Mouse (Mus musculus) neural tube, embryonic 14.5 days (tissue): ENCODE measurements around the gene Olfr1413. TPM values are rescaled to one million over a fixed set of nuclear protein-coding genes. Genes with fewer than 3 reads are reported as not detected.

ENCODE experiments used
- polyA plus RNA-seq: library from polyadenylated mRNA; unstranded; fragments of >200 nt; fragmentation: Nextera tagmentation; extraction: Ambion mirVana; gene quantifications from 2 replicates; pipeline ENCODE4 v1.2.1, GENCODE M21; 2014

Olfr1413 gene
- polyA plus RNA-seq, 1 experiment from 2014 or later: not detected

Other genes with a start within 250 kb of the Olfr1413 start
- 326 and 363 TPM in 2 replicates for gene Ndufa10, start 97.5 kb upstream of the Olfr1413 start, polyA plus RNA-seq
- gene Olfr1416, start 86.2 kb upstream of the Olfr1413 start, polyA plus RNA-seq: not detected in 2 replicates
- gene Olfr1415, start 75.2 kb upstream of the Olfr1413 start, polyA plus RNA-seq: not detected in 2 replicates
- not detected in 2 replicates for gene Olfr1414, start 52.7 kb upstream of the Olfr1413 start, polyA plus RNA-seq
- not detected in 2 replicates for gene Olfr1412, start 14.5 kb downstream of the Olfr1413 start, polyA plus RNA-seq
- gene Olfr1411, start 23.1 kb downstream of the Olfr1413 start, polyA plus RNA-seq: not detected in 2 replicates
- gene Olfr1410, start 34.5 kb downstream of the Olfr1413 start, polyA plus RNA-seq: not detected in 2 replicates
- not detected in 2 replicates for gene Olfr12, start 46.5 kb downstream of the Olfr1413 start, polyA plus RNA-seq
- gene Cops9, start 70.7 kb downstream of the Olfr1413 start, polyA plus RNA-seq: 560 and 641 TPM in 2 replicates
- 0.21 TPM in 1 of 2 replicates, not detected in the other for gene Otos, start 77.5 kb downstream of the Olfr1413 start, polyA plus RNA-seq